In the genomic region with DNA sequence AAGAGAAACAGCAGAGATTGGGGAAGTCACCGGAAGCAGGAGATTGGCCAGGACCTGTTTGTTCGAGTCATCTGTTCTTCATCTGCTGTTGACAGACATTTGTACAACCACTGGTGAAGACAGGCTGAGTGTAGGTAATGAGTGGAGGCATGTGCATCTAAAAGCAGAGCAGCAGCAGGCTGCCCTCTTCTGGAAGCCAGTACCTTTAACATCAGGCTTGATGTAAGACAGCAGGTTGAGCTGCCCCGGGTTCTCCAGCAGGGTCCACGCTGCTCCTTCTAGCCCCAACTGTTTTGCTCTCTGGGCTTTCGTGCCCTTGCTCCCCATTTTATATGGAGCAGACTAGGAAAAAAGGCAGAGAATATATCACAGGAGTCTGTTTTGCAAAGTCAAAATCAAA, we compare ENCODE assay signal across 14 mouse cellular contexts. TPM values are rescaled to one million over a fixed set of nuclear protein-coding genes. Genes with fewer than 3 reads are reported as not detected.
DNase-seq lines count a peak whose midpoint lies in the region; ATAC-seq and TF ChIP-seq lines count a peak whose summit lies in the region.
"Had no signal": no experiment of that assay in that cellular context is flagged by ENCODE, and none has a peak within 500 bp of the region (broad histone marks: within the 10 kb centered on the region; RNA-seq: fewer than 3 reads in every experiment).

No protein-coding gene starts in this region.

- no peak overlapping the region for H3K4me2 ChIP-seq in heart, postnatal 0 days (ENCODE audit: low read depth, low read length)
- H3K4me2 ChIP-seq in heart, embryonic 12.5 days, result no peak overlapping the region
- H3K4me2 ChIP-seq in hindbrain, embryonic 14.5 days (replicated peaks), result no peak overlapping the region
- H3K4me2 ChIP-seq: lung, embryonic 14.5 days had no signal

- no peaks in the 10 kb centered on the region for H3K9me3 ChIP-seq in heart, postnatal 0 days (replicated peaks; ENCODE audit: control insufficient read depth, low read length)
- H3K9me3 ChIP-seq in heart, embryonic 12.5 days (replicated peaks), result no peaks in the 10 kb centered on the region
- H3K9me3 ChIP-seq in embryonic facial prominence, embryonic 10.5 days, result no peaks in the 10 kb centered on the region
- no peaks in the 10 kb centered on the region for H3K9me3 ChIP-seq in hindbrain, embryonic 14.5 days (ENCODE audit: control insufficient read depth, low read length)
- H3K9me3 ChIP-seq: heart, embryonic 10.5 days; midbrain, embryonic 10.5 days had no signal

- peak; percentile 47; the same call in 1 of the 2 replicates for ATAC-seq in heart, postnatal 0 days (ENCODE audit: insufficient read depth, low read depth)
- no peak for ATAC-seq in heart, embryonic 12.5 days (ENCODE audit: insufficient number of reproducible peaks, low FRiP score)
- no peak for ATAC-seq in hindbrain, embryonic 14.5 days (ENCODE audit: low FRiP score)

- no peak overlapping the region for H3K9ac ChIP-seq in heart, postnatal 0 days (replicated peaks; ENCODE audit: low read depth, low read length)
- H3K9ac ChIP-seq in heart, embryonic 12.5 days, result no peak overlapping the region
- H3K9ac ChIP-seq in hindbrain, embryonic 14.5 days, result no peak overlapping the region
- H3K9ac ChIP-seq: lung, embryonic 14.5 days had no signal

- TF ChIP-seq CTCF in heart, postnatal 0 days (IDR thresholded peaks at IDR 0.05; ENCODE audit: low read depth), result peak; percentile 38

- no peak overlapping the region for H3K27ac ChIP-seq in heart, postnatal 0 days (ENCODE audit: low read depth)
- no peak overlapping the region for H3K27ac ChIP-seq in heart, embryonic 12.5 days (ENCODE audit: poor library complexity, severe bottlenecking)
- H3K27ac ChIP-seq in embryonic facial prominence, embryonic 10.5 days (replicated peaks), result no peak overlapping the region
- H3K27ac ChIP-seq in hindbrain, embryonic 14.5 days, result no peak overlapping the region
- H3K27ac ChIP-seq: heart, embryonic 10.5 days; midbrain, embryonic 10.5 days had no signal

- 42% methylated on average over 5 of the region's 5 CpGs for WGBS in heart, postnatal 0 days
- WGBS in heart, embryonic 12.5 days, result 53% methylated on average over 5 of the region's 5 CpGs
- 83% methylated on average over 5 of the region's 5 CpGs for WGBS in embryonic facial prominence, embryonic 10.5 days
- WGBS in hindbrain, embryonic 14.5 days, result 93% methylated on average over 5 of the region's 5 CpGs

- TF ChIP-seq EP300 in heart, postnatal 0 days (IDR thresholded peaks at IDR 0.05; ENCODE audit: low read depth), result no peak

- H3K4me3 ChIP-seq in heart, postnatal 0 days (ENCODE audit: low read depth, low read length), result no peak overlapping the region
- no peak overlapping the region for H3K4me3 ChIP-seq in heart, embryonic 12.5 days
- no peak overlapping the region for H3K4me3 ChIP-seq in embryonic facial prominence, embryonic 10.5 days
- no peak overlapping the region for H3K4me3 ChIP-seq in hindbrain, embryonic 14.5 days (replicated peaks; ENCODE audit: low read length)
- H3K4me3 ChIP-seq: heart, embryonic 10.5 days; midbrain, embryonic 10.5 days had no signal

- H3K36me3 ChIP-seq in heart, postnatal 0 days (replicated peaks; ENCODE audit: control insufficient read depth, insufficient read depth, low read length), result peaks cover 37% of the 10 kb centered on the region
- H3K36me3 ChIP-seq in heart, embryonic 12.5 days, result peaks cover 50% of the 10 kb centered on the region
- H3K36me3 ChIP-seq in embryonic facial prominence, embryonic 10.5 days (replicated peaks), result peaks cover 91% of the 10 kb centered on the region
- peaks cover 52% of the 10 kb centered on the region for H3K36me3 ChIP-seq in hindbrain, embryonic 14.5 days (replicated peaks; ENCODE audit: control insufficient read depth, insufficient read depth)

- no peaks in the 10 kb centered on the region for H3K4me1 ChIP-seq in heart, postnatal 0 days (ENCODE audit: control insufficient read depth, insufficient read depth)
- H3K4me1 ChIP-seq in heart, embryonic 12.5 days (replicated peaks), result no peaks in the 10 kb centered on the region
- H3K4me1 ChIP-seq in embryonic facial prominence, embryonic 10.5 days, result no peaks in the 10 kb centered on the region
- no peaks in the 10 kb centered on the region for H3K4me1 ChIP-seq in hindbrain, embryonic 14.5 days (replicated peaks; ENCODE audit: control insufficient read depth, insufficient read depth, low read length)
- H3K4me1 ChIP-seq: heart, embryonic 10.5 days; midbrain, embryonic 10.5 days had no signal

- DNase-seq in heart, postnatal 0 days (ENCODE audit: low spot score), result peak; percentile 46
- DNase-seq in thymus, postnatal 4 days, result peak; percentile 9
- DNase-seq in thymus, postnatal 14 days, result no peak
- DNase-seq in embryonic facial prominence, embryonic 10.5 days (ENCODE audit: low spot score), result peak; percentile 14
- DNase-seq in retina, embryonic 14.5 days (ENCODE audit: low spot score), result no peak
- DNase-seq in lung, postnatal 10 days, result no peak
- DNase-seq in hindbrain, embryonic 14.5 days (ENCODE audit: low spot score), result no peak
- DNase-seq: cerebellum, adult 9-11 months; kidney, adult 9 months; lung, embryonic 14.5 days; spleen, adult 18-20 months had no signal

- H3K27me3 ChIP-seq in heart, postnatal 0 days (ENCODE audit: control insufficient read depth, insufficient read depth, low read length), result no peaks in the 10 kb centered on the region
- H3K27me3 ChIP-seq in heart, embryonic 12.5 days (replicated peaks), result no peaks in the 10 kb centered on the region
- no peaks in the 10 kb centered on the region for H3K27me3 ChIP-seq in embryonic facial prominence, embryonic 10.5 days (replicated peaks; ENCODE audit: low read depth, poor library complexity, severe bottlenecking)
- H3K27me3 ChIP-seq in hindbrain, embryonic 14.5 days (ENCODE audit: control insufficient read depth, insufficient read depth, low read length), result no peaks in the 10 kb centered on the region

RNA-seq across cellular contexts. Expression of gene Srbd1, which starts 19.1 kb away (rescaled TPM):
- total RNA-seq in heart, postnatal 0 days (2014; rRNA removed; ENCODE audit: low replicate concordance), result 3.7 and 4.3 TPM in 2 replicates
- 5.4 and 6.3 TPM in 2 replicates for polyA plus RNA-seq in heart, postnatal 0 days (2015; fragmentation: Nextera tagmentation; extraction: Ambion mirVana)
- polyA plus RNA-seq in heart, embryonic 12.5 days (2016; fragmentation: Nextera tagmentation; extraction: Ambion mirVana), result 13.1 and 14.0 TPM in 2 replicates
- 24.4 and 24.5 TPM in 2 replicates for polyA plus RNA-seq in embryonic facial prominence, embryonic 10.5 days (2016; fragmentation: Nextera tagmentation; extraction: Ambion mirVana)
- 7.6 and 10.4 TPM in 2 replicates for polyA plus RNA-seq in hindbrain, embryonic 14.5 days (2014; fragmentation: Nextera tagmentation; extraction: Ambion mirVana)

RNA-seq across cellular contexts. Expression of gene Prkce, which starts 41.7 kb away (rescaled TPM):
- 12.6 and 14.8 TPM in 2 replicates for total RNA-seq in heart, postnatal 0 days (2014; rRNA removed; ENCODE audit: low replicate concordance)
- 7.8 and 8.1 TPM in 2 replicates for polyA plus RNA-seq in heart, postnatal 0 days (2015; fragmentation: Nextera tagmentation; extraction: Ambion mirVana)
- 12.0 and 14.6 TPM in 2 replicates for polyA plus RNA-seq in heart, embryonic 12.5 days (2016; fragmentation: Nextera tagmentation; extraction: Ambion mirVana)
- polyA plus RNA-seq in embryonic facial prominence, embryonic 10.5 days (2016; fragmentation: Nextera tagmentation; extraction: Ambion mirVana), result 4.2 and 5.6 TPM in 2 replicates
- 38.7 and 43.5 TPM in 2 replicates for polyA plus RNA-seq in hindbrain, embryonic 14.5 days (2014; fragmentation: Nextera tagmentation; extraction: Ambion mirVana)

Comparison
In these comparisons a context has a peak if more than half of its experiments do, and no peak if none do; other contexts are left out.
1. DNase-seq: peak in heart, postnatal 0 days (single experiment), thymus, postnatal 4 days (single experiment) and embryonic facial prominence, embryonic 10.5 days (single experiment); none in thymus, postnatal 14 days (single experiment), retina, embryonic 14.5 days (single experiment), lung, postnatal 10 days (single experiment) and hindbrain, embryonic 14.5 days (single experiment).